Mouse (Mus musculus) lung, postnatal 0 days (tissue): ENCODE measurements around the gene Gse1.

Experiments used
- CTCF ChIP-seq: IDR thresholded peaks from 2 replicates; pipeline ENCODE4 v1.5.1; 2016; ENCODE audit warnings: antibody characterized with exemption, mild to moderate bottlenecking
- EP300 ChIP-seq: IDR thresholded peaks from 2 replicates; pipeline ENCODE4 v1.6.1; 2016; ENCODE audit warnings: antibody characterized with exemption, mild to moderate bottlenecking, control low read depth

- TF ChIP-seq EP300 (no peak), CTCF (peak; percentile 48)
Observed at GRCm38 (mm10) chr8:120520707-120521590, 292.7 kb downstream of the Gse1 start.
